ENCODE assay signal across 8 mouse cellular contexts in the genomic region with DNA sequence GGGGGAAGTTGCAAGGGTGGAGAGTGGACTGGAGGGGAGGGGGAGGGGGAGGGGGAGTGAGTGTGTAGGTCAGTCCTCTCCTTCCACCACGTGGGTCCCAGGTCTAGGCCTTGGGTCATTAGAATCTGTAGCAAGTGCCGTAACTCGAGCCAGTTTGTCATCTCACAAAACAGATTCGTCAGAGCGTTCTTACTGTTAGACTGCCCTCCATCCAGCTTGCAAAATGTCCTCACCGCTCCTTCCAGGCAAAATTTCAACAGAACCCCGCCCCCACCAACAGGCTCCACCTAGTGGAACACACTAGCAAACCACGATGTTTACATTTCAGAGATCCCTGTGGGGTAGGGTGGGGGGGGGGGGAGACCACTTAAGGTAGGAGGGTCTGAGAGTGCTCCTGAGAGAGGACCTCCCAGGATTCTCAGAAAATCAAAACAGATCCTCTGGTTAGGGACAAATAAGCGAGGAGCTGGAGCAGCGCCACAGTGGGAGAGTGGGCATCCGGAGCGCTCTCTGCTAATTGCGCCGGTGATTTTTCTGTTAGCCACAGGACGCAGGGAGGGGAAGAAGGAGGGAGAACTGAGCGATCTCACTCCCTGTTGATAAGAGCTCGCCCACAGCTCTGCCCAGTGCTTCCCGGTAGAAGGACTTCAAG. TPM values are rescaled to one million over a fixed set of nuclear protein-coding genes. Genes with fewer than 3 reads are reported as not detected.
DNase-seq lines count a peak whose midpoint lies in the region; ATAC-seq and TF ChIP-seq lines count a peak whose summit lies in the region.

No protein-coding gene starts in this region.

- H3K79me2 ChIP-seq in myocyte (ENCODE audit: control insufficient read depth, insufficient read depth) = no peaks in the 10 kb centered on the region

- no peaks in the 10 kb centered on the region for H3K36me3 ChIP-seq in liver, embryonic 13.5 days
- H3K36me3 ChIP-seq in myocyte (ENCODE audit: control insufficient read depth, insufficient read depth) = no peaks in the 10 kb centered on the region

- H3K27me3 ChIP-seq in liver, embryonic 13.5 days = no peaks in the 10 kb centered on the region
- H3K27me3 ChIP-seq in myocyte (ENCODE audit: control insufficient read depth, insufficient read depth, insufficient read length) = no peaks in the 10 kb centered on the region

- no peak for TF ChIP-seq POLR2A in myocyte (IDR thresholded peaks at IDR 0.05; ENCODE audit: insufficient read length, low read depth)

- H3K4me1 ChIP-seq in liver, embryonic 13.5 days (replicated peaks) = peaks cover 75% of the 10 kb centered on the region

- DNase-seq in 3134 (ENCODE audit: extremely low read depth, insufficient read length, low spot score) (peak; percentile 60), MN1 (ENCODE audit: low spot score) (peak; percentile 69)
- DNase-seq in cerebellum, postnatal 36 days = peak; percentile 66 to 71
- DNase-seq in gastrocnemius, postnatal 10 days = peak; percentile 63
- peak; percentile 47 for DNase-seq in liver, embryonic 13.5 days
- peak; percentile 54 for DNase-seq in urinary bladder, postnatal 25 days (ENCODE audit: low spot score)

- peak; percentile 35 for ATAC-seq in inflammation-experienced regulatory T-cells, adult 6 months
- peak; percentile 62 for ATAC-seq in liver, embryonic 13.5 days (ENCODE audit: low read depth)

- H3K27ac ChIP-seq in liver, embryonic 13.5 days = peak overlapping the region; percentile 83

- peak overlapping the region; percentile 68 for H3K4me2 ChIP-seq in liver, embryonic 13.5 days
- H3K4me2 ChIP-seq in myocyte (ENCODE audit: low read depth) = peak overlapping the region; percentile 66

- H3K9me3 ChIP-seq in liver, embryonic 13.5 days (replicated peaks) = no peaks in the 10 kb centered on the region

- H3ac ChIP-seq in myocyte (ENCODE audit: control insufficient read depth, insufficient read length) = no peak overlapping the region

- H3K4me3 ChIP-seq in liver, embryonic 13.5 days (replicated peaks) = peak overlapping the region; percentile 48
- H3K4me3 ChIP-seq in myocyte = peak overlapping the region; percentile 14

- 1% methylated on average over 18 of the region's 18 CpGs for WGBS in liver, embryonic 13.5 days (ENCODE audit: insufficient replicate concordance)

- H3K9ac ChIP-seq in liver, embryonic 13.5 days = peak overlapping the region; percentile 63

TF ChIP-seq in myocyte, 11 proteins besides CTCF, POLR2A, EP300 and RAD21:
- TF ChIP-seq TCF3 (IDR thresholded peaks at IDR 0.05; ENCODE audit: insufficient read length, low read depth) = no peak
- TF ChIP-seq CEBPB (IDR thresholded peaks at IDR 0.05; ENCODE audit: insufficient read depth, poor library complexity, severe bottlenecking) = no peak
- TF ChIP-seq REST (IDR thresholded peaks at IDR 0.05; ENCODE audit: insufficient read depth, insufficient read length) = no peak
- no peak for TF ChIP-seq MYOG (IDR thresholded peaks at IDR 0.05; ENCODE audit: control insufficient read depth in 1 of 3, insufficient read depth in 1 of 3, insufficient read length in 2 of 3, low read depth in 2 of 3)
- no peak for TF ChIP-seq POLR2AphosphoS2 (IDR thresholded peaks at IDR 0.05; ENCODE audit: insufficient read length, low read depth)
- TF ChIP-seq SRF (IDR thresholded peaks at IDR 0.05; ENCODE audit: control insufficient read depth, insufficient read length, low read depth) = no peak
- no peak for TF ChIP-seq USF1 (IDR thresholded peaks at IDR 0.05; ENCODE audit: low read depth)
- no peak for TF ChIP-seq TCF12 (IDR thresholded peaks at IDR 0.05; ENCODE audit: insufficient read depth, poor library complexity, severe bottlenecking)
- no peak for TF ChIP-seq MYOD1 (IDR thresholded peaks at IDR 0.05; ENCODE audit: control insufficient read depth in 1 of 3, insufficient read length in 2 of 3, low read depth in 2 of 3)
- no peak for TF ChIP-seq MAX (IDR thresholded peaks at IDR 0.05; ENCODE audit: low read depth)
- no peak for TF ChIP-seq E2F4 (IDR thresholded peaks at IDR 0.05; ENCODE audit: insufficient read depth)
TF ChIP-seq in myocyte: peak in this region for 0.

RNA-seq across cellular contexts. Expression of gene Gm21885, which starts 16.4 kb away (rescaled TPM):
- total RNA-seq in gastrocnemius, postnatal 10 days (2021) = not detected
- 1 to 10 TPM; 1.6 to 1.7 (median 1.7) TPM for polyA plus RNA-seq in inflammation-experienced regulatory T-cells, adult 6 months (2017; shearing (Covaris generic))
- not detected in 2 replicates for polyA plus RNA-seq in liver, embryonic 13.5 days (2015; fragmentation: Nextera tagmentation; extraction: Ambion mirVana)
- not detected for polyA plus RNA-seq in myocyte (2012; fragmentation: generic; extraction: Trizol)

RNA-seq across cellular contexts. Expression of gene Wfikkn2, which starts 19.5 kb away (rescaled TPM):
- total RNA-seq in gastrocnemius, postnatal 10 days (2021) = 1 to 10 TPM; 1.9 to 2.6 TPM
- 1 to 10 TPM in 2 of 3 experiments, under 1 TPM in 1; 0.10 to 1.5 (median 1.2) TPM for polyA plus RNA-seq in inflammation-experienced regulatory T-cells, adult 6 months (2017; shearing (Covaris generic))
- 0.22 and 0.23 TPM in 2 replicates for polyA plus RNA-seq in liver, embryonic 13.5 days (2015; fragmentation: Nextera tagmentation; extraction: Ambion mirVana)
- 0.80 TPM for polyA plus RNA-seq in myocyte (2012; fragmentation: generic; extraction: Trizol)

RNA-seq across cellular contexts. Expression of gene Tob1, which starts 54.0 kb away (rescaled TPM):
- 100 to 1,000 TPM in 1 of 2 experiments, 10 to 100 TPM in 1; 85.6 to 102 TPM for total RNA-seq in gastrocnemius, postnatal 10 days (2021)
- 1 to 10 TPM; 4.3 to 6.7 (median 5.3) TPM for polyA plus RNA-seq in inflammation-experienced regulatory T-cells, adult 6 months (2017; shearing (Covaris generic))
- 9.5 and 12.4 TPM in 2 replicates for polyA plus RNA-seq in liver, embryonic 13.5 days (2015; fragmentation: Nextera tagmentation; extraction: Ambion mirVana)
- polyA plus RNA-seq in myocyte (2012; fragmentation: generic; extraction: Trizol) = 32.8 TPM

RNA-seq across cellular contexts. Expression of gene Luc7l3, which starts 56.5 kb away (rescaled TPM):
- total RNA-seq in gastrocnemius, postnatal 10 days (2021) = 10 to 100 TPM; 31.8 to 55.4 TPM
- polyA plus RNA-seq in inflammation-experienced regulatory T-cells, adult 6 months (2017; shearing (Covaris generic)) = 100 to 1,000 TPM; 117 to 168 (median 166) TPM
- polyA plus RNA-seq in liver, embryonic 13.5 days (2015; fragmentation: Nextera tagmentation; extraction: Ambion mirVana) = 53.4 and 68.8 TPM in 2 replicates
- polyA plus RNA-seq in myocyte (2012; fragmentation: generic; extraction: Trizol) = 15.4 TPM

Comparison
In these comparisons a context has a peak if more than half of its experiments do, and no peak if none do; other contexts are left out.
1. Peak in every context shown above with its lines: DNase-seq, ATAC-seq, H3K4me3 ChIP-seq and H3K27ac ChIP-seq.